Mouse (Mus musculus): ENCODE measurements around the gene Cdc34.

- TF ChIP-seq CHD2 (IDR thresholded peaks at IDR 0.05; ENCODE audit: low read depth, low read length) = no peak
- no peak for TF ChIP-seq MAFK (IDR thresholded peaks at IDR 0.05; ENCODE audit: insufficient read depth, low read depth, low read length)
- TF ChIP-seq ZNF384 (IDR thresholded peaks at IDR 0.05; ENCODE audit: low read depth, low read length) = no peak
These were observed 26.7 kb downstream of the Cdc34 start for GRCm38 (mm10) chr10:79708668-79709067.

All from ES-E14 (cell line).